ENCODE assay signal across 22 mouse cellular contexts in the genomic region with DNA sequence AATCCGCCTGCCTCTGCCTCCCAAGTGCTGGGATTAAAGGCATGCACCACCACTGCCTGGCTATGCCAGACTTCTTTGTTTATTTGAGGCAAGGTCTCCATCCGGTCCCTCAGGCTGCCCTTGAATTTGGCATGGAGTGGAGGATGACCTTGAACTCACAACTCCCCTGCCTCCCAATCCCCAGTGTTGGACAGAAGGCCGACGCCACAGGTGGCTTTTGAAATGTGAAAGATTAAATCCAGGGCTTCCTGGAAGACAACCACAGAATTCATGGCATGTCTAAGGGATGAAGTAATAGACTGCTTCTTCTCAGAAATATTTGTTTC. TPM values are rescaled to one million over a fixed set of nuclear protein-coding genes. Genes with fewer than 3 reads are reported as not detected.
"Had no signal": no experiment of that assay in that cellular context is flagged by ENCODE, and none has a peak within 500 bp of the region (broad histone marks: within the 10 kb centered on the region; RNA-seq: fewer than 3 reads in every experiment).

No protein-coding gene starts in this region.

- H3K4me2 ChIP-seq: limb, embryonic 12.5 days; limb, embryonic 15.5 days; lung, embryonic 15.5 days; midbrain, embryonic 13.5 days; stomach, embryonic 15.5 days had no signal

- H3K27ac ChIP-seq: limb, embryonic 12.5 days; limb, embryonic 15.5 days; lung, embryonic 15.5 days; midbrain, embryonic 10.5 days; midbrain, embryonic 13.5 days; stomach, embryonic 15.5 days had no signal

- ATAC-seq: midbrain, embryonic 13.5 days; midbrain, embryonic 16.5 days had no signal

- H3K36me3 ChIP-seq: limb, embryonic 12.5 days; limb, embryonic 15.5 days; lung, embryonic 15.5 days; midbrain, embryonic 10.5 days; midbrain, embryonic 13.5 days; stomach, embryonic 15.5 days had no signal

- DNase-seq: kidney, adult 18-20 months; kidney, adult 9 months; kidney, postnatal 14 days; kidney, postnatal 4 days; left cerebral cortex, postnatal 4 days; lung, postnatal 10 days; lung, postnatal 36 days; right cerebral cortex, postnatal 14 days; spleen, adult 18-20 months; thymus, adult 2 months; thymus, postnatal 25 days had no signal

- H3K9me3 ChIP-seq: limb, embryonic 12.5 days; limb, embryonic 15.5 days; lung, embryonic 15.5 days; megakaryocyte, embryonic 14.5 days; midbrain, embryonic 10.5 days; midbrain, embryonic 13.5 days; stomach, embryonic 15.5 days had no signal

- H3K27me3 ChIP-seq: limb, embryonic 12.5 days; limb, embryonic 15.5 days; lung, embryonic 15.5 days; megakaryocyte, embryonic 14.5 days; midbrain, embryonic 13.5 days; stomach, embryonic 15.5 days had no signal

- H3K4me1 ChIP-seq: limb, embryonic 12.5 days; limb, embryonic 15.5 days; lung, embryonic 15.5 days; midbrain, embryonic 13.5 days; stomach, embryonic 15.5 days had no signal

- H3K9ac ChIP-seq: limb, embryonic 12.5 days; limb, embryonic 15.5 days; lung, embryonic 15.5 days; stomach, embryonic 15.5 days had no signal

- H3K4me3 ChIP-seq: limb, embryonic 12.5 days; limb, embryonic 15.5 days; lung, embryonic 15.5 days; megakaryocyte, embryonic 14.5 days; midbrain, embryonic 10.5 days; midbrain, embryonic 13.5 days; myocyte; stomach, embryonic 15.5 days had no signal

RNA-seq across cellular contexts. Expression of a gene that starts 4.0 kb away (rescaled TPM):
- total RNA-seq: left cerebral cortex, postnatal 14 days; left cerebral cortex, postnatal 4 days had no signal
- polyA plus RNA-seq: neural tube, embryonic 11.5 days had no signal
